In genomic region chr3:84135387-84135786, GRCm38 (mm10) we compare ENCODE assay signal across 9 mouse cellular contexts. TPM values are rescaled to one million over a fixed set of nuclear protein-coding genes. Genes with fewer than 3 reads are reported as not detected.
DNase-seq lines count a peak whose midpoint lies in the region; ATAC-seq and TF ChIP-seq lines count a peak whose summit lies in the region.
"Had no signal": no experiment of that assay in that cellular context is flagged by ENCODE, and none has a peak within 500 bp of the region (broad histone marks: within the 10 kb centered on the region; RNA-seq: fewer than 3 reads in every experiment).

No protein-coding gene starts in this region.

- 31% methylated on average over 9 of the region's 9 CpGs for WGBS in heart, embryonic 13.5 days
- WGBS in kidney, adult 2 months: 35% methylated on average over 9 of the region's 9 CpGs
- 25% methylated on average over 9 of the region's 9 CpGs for WGBS in lung, postnatal 0 days

- no peaks in the 10 kb centered on the region for H3K9me3 ChIP-seq in heart, embryonic 13.5 days
- H3K9me3 ChIP-seq in lung, postnatal 0 days (ENCODE audit: low read length): no peaks in the 10 kb centered on the region

- H3K4me3 ChIP-seq in heart, embryonic 13.5 days: no peak overlapping the region
- no peak overlapping the region for H3K4me3 ChIP-seq in kidney, adult 2 months (ENCODE audit: insufficient read depth, low read depth, low read length)
- no peak overlapping the region for H3K4me3 ChIP-seq in lung, postnatal 0 days (ENCODE audit: low read depth, low read length)

- H3K9ac ChIP-seq in heart, embryonic 13.5 days: no peak overlapping the region
- no peak overlapping the region for H3K9ac ChIP-seq in lung, postnatal 0 days (replicated peaks; ENCODE audit: low read depth)

- no peak for TF ChIP-seq EP300 in lung, postnatal 0 days (IDR thresholded peaks at IDR 0.05)

- TF ChIP-seq POLR2A in kidney, adult 2 months (IDR thresholded peaks at IDR 0.05; ENCODE audit: low read depth, low read length): no peak

- no peaks in the 10 kb centered on the region for H3K36me3 ChIP-seq in heart, embryonic 13.5 days
- no peaks in the 10 kb centered on the region for H3K36me3 ChIP-seq in kidney, adult 2 months (ENCODE audit: control insufficient read depth, insufficient read depth, low read length)
- no peaks in the 10 kb centered on the region for H3K36me3 ChIP-seq in lung, postnatal 0 days (ENCODE audit: insufficient read depth, low read length)

- 0 out of 2 replicates have a peak, but pooled peaks have one; percentile 61 for ATAC-seq in heart, embryonic 13.5 days (ENCODE audit: extremely low read depth, insufficient number of reproducible peaks, low FRiP score, low TSS enrichment)
- peak; percentile 96 for ATAC-seq in lung, postnatal 0 days

- peaks cover 5% of the 10 kb centered on the region; the same call in 1 of the 2 replicates for H3K4me1 ChIP-seq in heart, embryonic 13.5 days
- no peaks in the 10 kb centered on the region for H3K4me1 ChIP-seq in kidney, adult 2 months (ENCODE audit: control insufficient read depth, insufficient read depth, low read length)
- H3K4me1 ChIP-seq in lung, postnatal 0 days (ENCODE audit: insufficient read depth, low read depth, low read length): peaks cover 6% of the 10 kb centered on the region; the same call in 1 of the 2 replicates

- DNase-seq in heart, adult 8-10 months (ENCODE audit: low spot score): no peak
- peak; percentile 49 to 68 for DNase-seq in adrenal gland, postnatal 36 days
- DNase-seq in kidney, adult 2 months: peak; percentile 44
- peak; percentile 65 for DNase-seq in lung, postnatal 0 days (ENCODE audit: low spot score)
- DNase-seq in layer of hippocampus, adult 18-20 months (ENCODE audit: low spot score in 2 of 2): no peak
- no peak for DNase-seq in layer of hippocampus, adult 9-11 months
- no peak for DNase-seq in layer of hippocampus, postnatal 14 days (ENCODE audit: low spot score in 2 of 2)

- peak overlapping the region; percentile 47 for H3K4me2 ChIP-seq in heart, embryonic 13.5 days
- H3K4me2 ChIP-seq in lung, postnatal 0 days (replicated peaks; ENCODE audit: low read depth, low read length): peak overlapping the region; percentile 32

- H3K27ac ChIP-seq in heart, embryonic 13.5 days (replicated peaks): no peak overlapping the region
- H3K27ac ChIP-seq in kidney, adult 2 months (ENCODE audit: insufficient read depth, low read depth, low read length): no peak overlapping the region
- peak overlapping the region; percentile 38; the same call in 1 of the 2 replicates for H3K27ac ChIP-seq in lung, postnatal 0 days (ENCODE audit: low read length)

- no peaks in the 10 kb centered on the region for H3K27me3 ChIP-seq in heart, embryonic 13.5 days (replicated peaks)
- H3K27me3 ChIP-seq in kidney, adult 2 months (replicated peaks; ENCODE audit: control insufficient read depth, insufficient read depth, low read length): no peaks in the 10 kb centered on the region
- H3K27me3 ChIP-seq in lung, postnatal 0 days (replicated peaks; ENCODE audit: insufficient read depth, low read length): no peaks in the 10 kb centered on the region

- TF ChIP-seq CTCF in kidney, adult 2 months (conservative IDR thresholded peaks at IDR 0.05; ENCODE audit: insufficient read depth, insufficient read length, low read depth, low read length): no peak
- TF ChIP-seq CTCF in lung, postnatal 0 days (IDR thresholded peaks at IDR 0.05): no peak

RNA-seq across cellular contexts. Expression of gene Mnd1, which starts 20.2 kb away (rescaled TPM):
- polyA plus RNA-seq in heart, embryonic 13.5 days (2015; fragmentation: Nextera tagmentation; extraction: Ambion mirVana): 7.6 and 9.2 TPM in 2 replicates
- total RNA-seq in heart, adult 8-10 months (2022): 1 to 10 TPM; 1.9 to 3.4 (median 2.3) TPM
- 10 to 100 TPM; 13.1 to 16.0 TPM for total RNA-seq in adrenal gland, postnatal 36 days (2021)
- 0.54 and 0.72 TPM in 2 replicates for polyA plus RNA-seq in kidney, adult 2 months (2012; rRNA removed)
- polyA plus RNA-seq in lung, postnatal 0 days (2015; fragmentation: Nextera tagmentation; extraction: Ambion mirVana): 5.3 and 6.5 TPM in 2 replicates
- total RNA-seq in layer of hippocampus, adult 18-20 months (2021): 1 to 10 TPM in 1 of 2 experiments, under 1 TPM in 1; 0.99 to 1.7 TPM
- 1 to 10 TPM; 2.7 to 2.9 TPM for total RNA-seq in layer of hippocampus, postnatal 14 days (2021)

RNA-seq across cellular contexts. Expression of gene Gm6525, which starts 38.5 kb away (rescaled TPM):
- 0.24 and 0.28 TPM in 2 replicates for polyA plus RNA-seq in heart, embryonic 13.5 days (2015; fragmentation: Nextera tagmentation; extraction: Ambion mirVana)
- total RNA-seq in heart, adult 8-10 months (2022): not detected
- under 1 TPM in 1 of 2 experiments, not detected in 1; 0.50 TPM for total RNA-seq in adrenal gland, postnatal 36 days (2021)
- not detected in 2 replicates for polyA plus RNA-seq in kidney, adult 2 months (2012; rRNA removed)
- polyA plus RNA-seq in lung, postnatal 0 days (2015; fragmentation: Nextera tagmentation; extraction: Ambion mirVana): 0.57 and 0.75 TPM in 2 replicates
- not detected for total RNA-seq in layer of hippocampus, adult 18-20 months (2021)
- total RNA-seq in layer of hippocampus, postnatal 14 days (2021): not detected
- polyA plus RNA-seq: large intestine, adult 2 months had no signal

Comparison
In these comparisons a context has a peak if more than half of its experiments do, and no peak if none do; other contexts are left out.
1. DNase-seq: peak in adrenal gland, postnatal 36 days (2 of 2), kidney, adult 2 months (single experiment) and lung, postnatal 0 days (single experiment); none in heart, adult 8-10 months (single experiment), layer of hippocampus, adult 18-20 months (0 of 2), layer of hippocampus, adult 9-11 months (single experiment) and layer of hippocampus, postnatal 14 days (0 of 2).